Mouse (Mus musculus) olfactory bulb, adult 2 months (tissue): ENCODE measurements around the gene Slc9a8. TPM values are rescaled to one million over a fixed set of nuclear protein-coding genes. Genes with fewer than 3 reads are reported as not detected.

Experiments used
- H3K27ac ChIP-seq: fragments of 200-500 bp; 2 replicates; pipeline ENCODE4 v1.5.1; 2012; ENCODE audit warnings: low read depth, low read length; ENCODE audit not compliant: insufficient read depth
- H3K4me1 ChIP-seq: fragments of 200-500 bp; 2 replicates; pipeline ENCODE4 v1.6.1; 2012; ENCODE audit warnings: low read length; ENCODE audit not compliant: control insufficient read depth, insufficient read depth
- H3K4me3 ChIP-seq: fragments of 200-500 bp; 2 replicates; pipeline ENCODE4 v1.5.1; 2012; ENCODE audit warnings: mild to moderate bottlenecking, low read depth, low read length, moderate library complexity; ENCODE audit not compliant: insufficient read depth
- CTCF ChIP-seq: fragments of 200-500 bp; IDR thresholded peaks from 2 replicates; pipeline ENCODE4 v1.5.1; 2012; ENCODE audit warnings: low read depth, mild to moderate bottlenecking, low read length, moderate library complexity; ENCODE audit not compliant: insufficient read depth
- POLR2A ChIP-seq: fragments of 200-500 bp; IDR thresholded peaks from 2 replicates; pipeline ENCODE4 v1.6.1; 2012; ENCODE audit warnings: mild to moderate bottlenecking, low read depth, low read length, moderate library complexity; ENCODE audit not compliant: insufficient read depth
- WGBS: fragments of 180-500 bp; shearing (Covaris S2); methylation state at CpG from one replicate; pipeline ENCODE4 v1.1.7; 2018; 5-methylcytosine and 5-hydroxymethylcytosine counted together
- polyA plus RNA-seq: library from polyadenylated mRNA; stranded (reverse); fragments of >200 nt; gene quantifications from 2 replicates; pipeline ENCODE4 v1.2.4, GENCODE M21; 2012; ENCODE audit warnings: low replicate concordance; ENCODE audit not compliant: missing spikeins, insufficient read depth, insufficient read length

Slc9a8 gene
- polyA plus RNA-seq, 1 experiment: not detected

- Histone ChIP-seq H3K4me3 (no peak overlapping the region), H3K4me1 (peaks cover 14% of the 10 kb centered on the region), H3K27ac (no peak overlapping the region)
- no peak for TF ChIP-seq CTCF
- TF ChIP-seq POLR2A: no peak
- WGBS: 55% methylated on average over 3 of the region's 3 CpGs
Measured at GRCm38 (mm10) chr2:167505127-167505526, 83.6 kb downstream of the Slc9a8 start.

GRCm38 (mm10) chr2:167506546-167507260 is 85.2 kb downstream of the Slc9a8 start:
- H3K4me3 ChIP-seq: no peak overlapping the region
- peaks cover 16% of the 10 kb centered on the region for H3K4me1 ChIP-seq
- no peak overlapping the region for H3K27ac ChIP-seq
- WGBS: 90% methylated on average over 10 of the region's 10 CpGs
- TF ChIP-seq POLR2A (no peak), CTCF (no peak)

- Histone ChIP-seq H3K4me3 (no peak overlapping the region), H3K4me1 (peaks cover 16% of the 10 kb centered on the region), H3K27ac (no peak overlapping the region)
- no peak for TF ChIP-seq POLR2A
- WGBS: 87% methylated on average over 3 of the region's 3 CpGs
Measured at GRCm38 (mm10) chr2:167507719-167508385, 86.3 kb downstream of the Slc9a8 start.

GRCm38 (mm10) chr2:167508569-167508968 is 87.1 kb downstream of the Slc9a8 start:
- Histone ChIP-seq H3K27ac (no peak overlapping the region), H3K4me3 (no peak overlapping the region), H3K4me1 (peaks cover 16% of the 10 kb centered on the region)
- no peak for TF ChIP-seq POLR2A
- TF ChIP-seq CTCF: no peak
- 83% methylated on average over 4 of the region's 4 CpGs for WGBS

- Histone ChIP-seq H3K27ac (no peak overlapping the region), H3K4me3 (no peak overlapping the region), H3K4me1 (peaks cover 8% of the 10 kb centered on the region)
- TF ChIP-seq POLR2A: no peak
- no peak for TF ChIP-seq CTCF
- 65% methylated on average over 3 of the region's 3 CpGs for WGBS
Measured at GRCm38 (mm10) chr2:167510485-167510884, 89.0 kb downstream of the Slc9a8 start.

GRCm38 (mm10) chr2:167512365-167512764 is 90.9 kb downstream of the Slc9a8 start:
- H3K4me1 ChIP-seq: peaks cover 2% of the 10 kb centered on the region; the same call in 1 of the 2 replicates
- H3K27ac ChIP-seq: no peak overlapping the region
- no peak overlapping the region for H3K4me3 ChIP-seq
- 92% methylated on average over 9 of the region's 9 CpGs for WGBS
- TF ChIP-seq CTCF (no peak), POLR2A (no peak)

GRCm38 (mm10) chr2:167512970-167513369 is 91.5 kb downstream of the Slc9a8 start:
- peaks cover 2% of the 10 kb centered on the region; the same call in 1 of the 2 replicates for H3K4me1 ChIP-seq
- WGBS: 89% methylated on average over 5 of the region's 5 CpGs

GRCm38 (mm10) chr2:167514641-167515040 is 93.1 kb downstream of the Slc9a8 start:
- no peak for TF ChIP-seq CTCF
- no peak for TF ChIP-seq POLR2A
- Histone ChIP-seq H3K27ac (no peak overlapping the region), H3K4me1 (peaks cover 2% of the 10 kb centered on the region; the same call in 1 of the 2 replicates), H3K4me3 (no peak overlapping the region)
- 96% methylated on average over 4 of the region's 4 CpGs for WGBS

More at GRCm38 (mm10) chr2:167512970-167513369, 91.5 kb downstream of the Slc9a8 start:
- no peak for TF ChIP-seq POLR2A
- TF ChIP-seq CTCF: no peak
- H3K4me3 ChIP-seq: no peak overlapping the region
- no peak overlapping the region for H3K27ac ChIP-seq

- WGBS: 86% methylated on average over 5 of the region's 5 CpGs
- Histone ChIP-seq H3K27ac (no peak overlapping the region), H3K4me3 (no peak overlapping the region), H3K4me1 (no peaks in the 10 kb centered on the region)
- TF ChIP-seq CTCF (no peak), POLR2A (no peak)
Measured at GRCm38 (mm10) chr2:167515688-167516087, 94.2 kb downstream of the Slc9a8 start.
